Comparison of ENCODE assay signal across 12 mouse cellular contexts in the genomic region with DNA sequence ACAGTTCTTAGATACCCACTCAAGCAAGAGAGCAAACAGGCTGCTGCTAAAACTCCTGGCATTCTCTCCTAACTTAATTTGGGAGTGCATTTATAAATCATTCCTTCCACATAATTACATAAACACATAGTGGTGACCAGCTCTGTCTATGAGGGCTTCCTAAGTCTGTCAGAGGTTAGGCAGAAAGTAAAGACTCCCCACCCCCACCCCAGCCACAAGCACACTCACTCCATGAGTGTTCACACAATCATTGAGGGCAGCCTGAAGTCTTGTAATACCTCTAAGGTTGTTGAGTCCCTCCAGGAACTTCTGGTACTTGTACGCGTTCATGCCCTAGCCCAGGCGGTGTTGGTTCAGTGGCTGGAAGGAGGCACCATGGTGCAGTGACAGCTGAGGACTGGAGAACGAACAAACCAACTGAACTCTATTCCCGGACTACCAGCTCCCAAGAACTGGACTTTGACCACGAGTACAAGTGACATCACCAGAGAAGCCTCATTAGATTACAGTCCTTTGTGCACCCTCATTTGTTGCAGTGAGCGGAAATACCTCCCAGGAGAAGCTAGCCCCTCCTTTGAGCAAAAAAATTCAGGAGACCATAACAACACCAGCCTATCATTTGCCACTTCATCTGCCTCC.
DNase-seq lines count a peak whose midpoint lies in the region; ATAC-seq lines count a peak whose summit lies in the region.
"Had no signal": no experiment of that assay in that cellular context is flagged by ENCODE, and none has a peak within 500 bp of the region (broad histone marks: within the 10 kb centered on the region; RNA-seq: fewer than 3 reads in every experiment).

No protein-coding gene starts in this region.

- no peaks in the 10 kb centered on the region for H3K27me3 ChIP-seq in heart, embryonic 13.5 days (replicated peaks)
- H3K27me3 ChIP-seq in liver, embryonic 16.5 days (ENCODE audit: control insufficient read depth, insufficient read depth, low read depth, low read length), result no peaks in the 10 kb centered on the region
- no peaks in the 10 kb centered on the region for H3K27me3 ChIP-seq in stomach, embryonic 15.5 days (replicated peaks)
- H3K27me3 ChIP-seq: neural tube, embryonic 13.5 days had no signal

- ATAC-seq in heart, embryonic 13.5 days (ENCODE audit: extremely low read depth, insufficient number of reproducible peaks, low FRiP score, low TSS enrichment), result no peak
- peak; percentile 87 for ATAC-seq in liver, embryonic 16.5 days (ENCODE audit: low read depth)
- ATAC-seq in stomach, embryonic 15.5 days (ENCODE audit: insufficient read depth, low FRiP score, low read depth), result peak; percentile 75
- ATAC-seq: CD4-positive, CD25-positive, alpha-beta regulatory T cell, adult 4 months had no signal

- peak overlapping the region; percentile 32 for H3K27ac ChIP-seq in heart, embryonic 13.5 days (replicated peaks)
- H3K27ac ChIP-seq in liver, embryonic 16.5 days (ENCODE audit: low read length), result peak overlapping the region; percentile 53
- peak overlapping the region; percentile 31; the same call in 1 of the 2 replicates for H3K27ac ChIP-seq in stomach, embryonic 15.5 days
- H3K27ac ChIP-seq: neural tube, embryonic 13.5 days had no signal

- H3K4me2 ChIP-seq in heart, embryonic 13.5 days, result no peak overlapping the region
- H3K4me2 ChIP-seq in liver, embryonic 16.5 days (ENCODE audit: low read depth, low read length), result peak overlapping the region; percentile 53
- H3K4me2 ChIP-seq in stomach, embryonic 15.5 days, result peak overlapping the region; percentile 23
- H3K4me2 ChIP-seq: neural tube, embryonic 13.5 days had no signal

- 0 out of 2 replicates have a peak, but pooled peaks cover 1% of the 10 kb centered on the region for H3K36me3 ChIP-seq in heart, embryonic 13.5 days
- H3K36me3 ChIP-seq in liver, embryonic 16.5 days (ENCODE audit: control insufficient read depth, insufficient read depth), result no peaks in the 10 kb centered on the region
- H3K36me3 ChIP-seq in stomach, embryonic 15.5 days, result no peaks in the 10 kb centered on the region
- H3K36me3 ChIP-seq: neural tube, embryonic 13.5 days had no signal

- peaks cover 53% of the 10 kb centered on the region for H3K4me1 ChIP-seq in heart, embryonic 13.5 days
- H3K4me1 ChIP-seq in liver, embryonic 16.5 days (ENCODE audit: control insufficient read depth, low read depth, low read length), result peaks cover 11% of the 10 kb centered on the region
- peaks cover 18% of the 10 kb centered on the region; the same call in 1 of the 2 replicates for H3K4me1 ChIP-seq in stomach, embryonic 15.5 days

- no peak overlapping the region for H3K9ac ChIP-seq in heart, embryonic 13.5 days
- no peak overlapping the region; the same call in 1 of the 2 replicates for H3K9ac ChIP-seq in liver, embryonic 16.5 days (ENCODE audit: low read depth, low read length)
- H3K9ac ChIP-seq in stomach, embryonic 15.5 days, result no peak overlapping the region
- H3K9ac ChIP-seq: neural tube, embryonic 13.5 days had no signal

- no peak for DNase-seq in heart, postnatal 14 days
- DNase-seq in kidney, adult 8-10 months, result peak; percentile 66 to 73
- DNase-seq in B cell, adult 2 months, result no peak
- no peak for DNase-seq in cerebellum, adult 18-20 months
- no peak for DNase-seq in natural killer cell, adult 2 months (ENCODE audit: low spot score in 2 of 2)
- DNase-seq: adrenal gland, adult 8-10 months; cerebellum, postnatal 36 days had no signal

- no peak overlapping the region for H3K4me3 ChIP-seq in heart, embryonic 13.5 days
- peak overlapping the region; percentile 41 for H3K4me3 ChIP-seq in liver, embryonic 16.5 days (ENCODE audit: low read depth, low read length)
- no peak overlapping the region for H3K4me3 ChIP-seq in stomach, embryonic 15.5 days (replicated peaks)
- H3K4me3 ChIP-seq: neural tube, embryonic 13.5 days had no signal

- WGBS in heart, embryonic 13.5 days, result 49% methylated on average over 7 of the region's 7 CpGs
- 46% methylated on average over 7 of the region's 7 CpGs for WGBS in liver, embryonic 16.5 days (ENCODE audit: insufficient replicate concordance)
- WGBS in stomach, embryonic 15.5 days, result 56% methylated on average over 7 of the region's 7 CpGs

- intact Hi-C loops in heart, postnatal 14 days (cut with DNase I), result no loop called here

- H3K9me3 ChIP-seq in heart, embryonic 13.5 days, result 0 out of 2 replicates have a peak, but pooled peaks cover under 1% of the 10 kb centered on the region
- no peaks in the 10 kb centered on the region for H3K9me3 ChIP-seq in liver, embryonic 16.5 days (replicated peaks; ENCODE audit: control insufficient read depth, low read length)
- H3K9me3 ChIP-seq in stomach, embryonic 15.5 days, result no peaks in the 10 kb centered on the region
- H3K9me3 ChIP-seq: neural tube, embryonic 13.5 days had no signal

Comparison
In these comparisons a context has a peak if more than half of its experiments do, and no peak if none do; other contexts are left out.
1. DNase-seq: peak in kidney, adult 8-10 months (2 of 2); none in heart, postnatal 14 days (0 of 2), B cell, adult 2 months (0 of 2), cerebellum, adult 18-20 months (0 of 2) and natural killer cell, adult 2 months (0 of 2).
2. Peak in every context shown above with its lines, with median percentiles within 50 percentile points of each other: H3K27ac ChIP-seq.